Mouse (Mus musculus) ES-Bruce4 (cell line): Measurements from ENCODE around the gene Kcnk1.

Source experiments
- CTCF ChIP-seq: IDR thresholded peaks from one replicate; pipeline ENCODE4 v1.8.1; 2011; ENCODE audit warnings: low read depth, low read length
- POLR2A ChIP-seq: IDR thresholded peaks from one replicate; pipeline ENCODE4 v1.8.1; 2011; ENCODE audit warnings: low read length; ENCODE audit not compliant: insufficient read depth

GRCm38 (mm10) chr8:126006310-126006990 lies 11.5 kb downstream of the Kcnk1 start:
- TF ChIP-seq CTCF: no peak
- TF ChIP-seq POLR2A: no peak
